In the genomic region with DNA sequence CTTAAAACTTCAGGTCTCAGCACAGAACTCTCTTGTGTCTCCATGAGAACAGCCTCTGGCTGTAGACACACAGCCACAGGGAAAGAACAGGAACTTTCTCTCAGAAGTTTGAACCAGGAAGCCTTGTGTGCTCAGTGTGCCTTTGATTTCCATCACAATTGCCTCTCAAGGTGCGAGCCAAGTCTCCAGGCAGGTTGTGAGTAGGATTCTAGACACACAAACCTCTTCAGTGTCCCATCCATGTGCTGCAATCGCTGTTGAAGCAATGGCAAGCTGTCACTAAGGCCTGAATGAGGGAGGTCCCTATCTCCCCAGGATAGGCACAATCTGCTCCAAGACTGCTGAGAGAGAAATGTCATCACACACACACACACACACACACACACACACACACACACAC, we compare ENCODE assay signal across 8 mouse cellular contexts. TPM values are rescaled to one million over a fixed set of nuclear protein-coding genes. Genes with fewer than 3 reads are reported as not detected.
DNase-seq lines count a peak whose midpoint lies in the region; ATAC-seq and TF ChIP-seq lines count a peak whose summit lies in the region.

No protein-coding gene starts in this region.

- H3K9me3 ChIP-seq in forebrain, embryonic 10.5 days: peaks cover 5% of the 10 kb centered on the region; the same call in 1 of the 2 replicates
- H3K9me3 ChIP-seq in forebrain, embryonic 14.5 days (replicated peaks; ENCODE audit: control insufficient read depth, low read length): no peaks in the 10 kb centered on the region
- no peaks in the 10 kb centered on the region for H3K9me3 ChIP-seq in neural tube, embryonic 12.5 days
- no peaks in the 10 kb centered on the region for H3K9me3 ChIP-seq in intestine, postnatal 0 days (ENCODE audit: control insufficient read depth)
- H3K9me3 ChIP-seq in stomach, embryonic 15.5 days: no peaks in the 10 kb centered on the region

- peaks cover 53% of the 10 kb centered on the region for H3K4me1 ChIP-seq in forebrain, embryonic 10.5 days
- peaks cover 31% of the 10 kb centered on the region for H3K4me1 ChIP-seq in forebrain, embryonic 14.5 days (ENCODE audit: control insufficient read depth, insufficient read depth, low read length)
- peaks cover 43% of the 10 kb centered on the region for H3K4me1 ChIP-seq in neural tube, embryonic 12.5 days
- H3K4me1 ChIP-seq in intestine, postnatal 0 days (replicated peaks; ENCODE audit: control insufficient read depth, insufficient read depth, low read length): peaks cover 4% of the 10 kb centered on the region; the same call in 1 of the 2 replicates
- peaks cover 22% of the 10 kb centered on the region for H3K4me1 ChIP-seq in stomach, embryonic 15.5 days

- peak overlapping the region; percentile 99 for H3K27ac ChIP-seq in forebrain, embryonic 10.5 days
- H3K27ac ChIP-seq in forebrain, embryonic 14.5 days (ENCODE audit: low read depth, low read length): no peak overlapping the region
- H3K27ac ChIP-seq in neural tube, embryonic 12.5 days: no peak overlapping the region
- 0 out of 2 replicates have a peak overlapping the region, but pooled peaks have one; percentile 93 for H3K27ac ChIP-seq in intestine, postnatal 0 days (ENCODE audit: low read depth, low read length)
- peak overlapping the region; percentile 97 for H3K27ac ChIP-seq in stomach, embryonic 15.5 days

- no peak overlapping the region; the same call in 1 of the 2 replicates for H3K4me2 ChIP-seq in forebrain, embryonic 14.5 days (ENCODE audit: low read length)
- H3K4me2 ChIP-seq in neural tube, embryonic 12.5 days (replicated peaks): peak overlapping the region; percentile 99; the same call in 1 of the 2 replicates
- 0 out of 2 replicates have a peak overlapping the region, but pooled peaks have one; percentile 93 for H3K4me2 ChIP-seq in intestine, postnatal 0 days (replicated peaks; ENCODE audit: low read depth)
- peak overlapping the region; percentile 96; the same call in 1 of the 2 replicates for H3K4me2 ChIP-seq in stomach, embryonic 15.5 days

- H3K27me3 ChIP-seq in forebrain, embryonic 10.5 days (ENCODE audit: poor library complexity, severe bottlenecking): no peaks in the 10 kb centered on the region
- H3K27me3 ChIP-seq in forebrain, embryonic 14.5 days (replicated peaks; ENCODE audit: control insufficient read depth, insufficient read depth, low read length): no peaks in the 10 kb centered on the region
- no peaks in the 10 kb centered on the region for H3K27me3 ChIP-seq in neural tube, embryonic 12.5 days (replicated peaks)
- no peaks in the 10 kb centered on the region for H3K27me3 ChIP-seq in intestine, postnatal 0 days (replicated peaks; ENCODE audit: control insufficient read depth, insufficient read depth, low read length)
- H3K27me3 ChIP-seq in stomach, embryonic 15.5 days (replicated peaks): no peaks in the 10 kb centered on the region

- TF ChIP-seq CTCF in intestine, postnatal 0 days (IDR thresholded peaks at IDR 0.05; ENCODE audit: low read depth): no peak

- H3K9ac ChIP-seq in forebrain, embryonic 14.5 days (ENCODE audit: low read length): no peak overlapping the region
- no peak overlapping the region for H3K9ac ChIP-seq in neural tube, embryonic 12.5 days
- H3K9ac ChIP-seq in intestine, postnatal 0 days (ENCODE audit: low read depth, low read length): no peak overlapping the region
- no peak overlapping the region for H3K9ac ChIP-seq in stomach, embryonic 15.5 days

- peak overlapping the region; percentile 73; the same call in 1 of the 2 replicates for H3K4me3 ChIP-seq in forebrain, embryonic 10.5 days
- no peak overlapping the region for H3K4me3 ChIP-seq in forebrain, embryonic 14.5 days (ENCODE audit: low read depth, low read length)
- no peak overlapping the region for H3K4me3 ChIP-seq in neural tube, embryonic 12.5 days
- H3K4me3 ChIP-seq in intestine, postnatal 0 days (ENCODE audit: low read depth, low read length): no peak overlapping the region
- H3K4me3 ChIP-seq in stomach, embryonic 15.5 days (replicated peaks): no peak overlapping the region

- ATAC-seq in forebrain, embryonic 14.5 days: no peak
- ATAC-seq in neural tube, embryonic 12.5 days (ENCODE audit: low FRiP score, low read depth): no peak
- ATAC-seq in intestine, postnatal 0 days: no peak
- no peak for ATAC-seq in stomach, embryonic 15.5 days (ENCODE audit: insufficient read depth, low FRiP score, low read depth)

- 33% methylated on average over 2 of the region's 2 CpGs for WGBS in forebrain, embryonic 10.5 days
- 21% methylated on average over 2 of the region's 2 CpGs for WGBS in forebrain, embryonic 14.5 days
- WGBS in neural tube, embryonic 12.5 days: 46% methylated on average over 2 of the region's 2 CpGs
- 45% methylated on average over 2 of the region's 2 CpGs for WGBS in intestine, postnatal 0 days
- WGBS in stomach, embryonic 15.5 days: 50% methylated on average over 2 of the region's 2 CpGs

- peaks cover 16% of the 10 kb centered on the region for H3K36me3 ChIP-seq in forebrain, embryonic 10.5 days (replicated peaks)
- peaks cover 14% of the 10 kb centered on the region for H3K36me3 ChIP-seq in forebrain, embryonic 14.5 days (ENCODE audit: control insufficient read depth, insufficient read depth, low read length)
- H3K36me3 ChIP-seq in neural tube, embryonic 12.5 days: no peaks in the 10 kb centered on the region
- H3K36me3 ChIP-seq in intestine, postnatal 0 days (ENCODE audit: control insufficient read depth, insufficient read depth): peaks cover 8% of the 10 kb centered on the region
- no peaks in the 10 kb centered on the region for H3K36me3 ChIP-seq in stomach, embryonic 15.5 days

- no peak for DNase-seq in forebrain, embryonic 10.5 days (ENCODE audit: extremely low spot score, low spot score)
- DNase-seq in forebrain, embryonic 14.5 days (ENCODE audit: low spot score): no peak
- no peak for DNase-seq in neural tube, embryonic 10.5 days (ENCODE audit: extremely low spot score, low spot score)
- DNase-seq in layer of hippocampus, postnatal 14 days (ENCODE audit: low spot score in 2 of 2): no peak
- DNase-seq in left cerebral cortex, adult 8-10 months (ENCODE audit: low spot score in 2 of 2): no peak

RNA-seq across cellular contexts. Expression of gene Irf2bp2, which starts 10.8 kb away (rescaled TPM):
- 3.0 and 3.4 TPM in 2 replicates for polyA plus RNA-seq in forebrain, embryonic 10.5 days (2016; fragmentation: Nextera tagmentation; extraction: Ambion mirVana)
- polyA plus RNA-seq in forebrain, embryonic 14.5 days (2014; fragmentation: Nextera tagmentation; extraction: Ambion mirVana): 7.9 and 8.3 TPM in 2 replicates
- polyA plus RNA-seq in neural tube, embryonic 12.5 days (2016; fragmentation: Nextera tagmentation; extraction: Ambion mirVana): 8.5 and 9.5 TPM in 2 replicates
- 13.3 and 14.9 TPM in 2 replicates for polyA plus RNA-seq in intestine, postnatal 0 days (2015; fragmentation: Nextera tagmentation; extraction: Ambion mirVana)
- 12.5 and 13.4 TPM in 2 replicates for polyA plus RNA-seq in stomach, embryonic 15.5 days (2015; fragmentation: Nextera tagmentation; extraction: Ambion mirVana)
- 10 to 100 TPM; 57.1 to 61.7 TPM for total RNA-seq in layer of hippocampus, postnatal 14 days (2021)
- total RNA-seq in left cerebral cortex, adult 8-10 months (2022): 10 to 100 TPM; 52.9 to 59.6 (median 58.6) TPM

Comparison
In these comparisons a context has a peak if more than half of its experiments do, and no peak if none do; other contexts are left out.
1. H3K27ac ChIP-seq: peak in forebrain, embryonic 10.5 days (single experiment), intestine, postnatal 0 days (single experiment) and stomach, embryonic 15.5 days (single experiment); none in forebrain, embryonic 14.5 days (single experiment) and neural tube, embryonic 12.5 days (single experiment).